Mouse (Mus musculus): ENCODE data around the gene Gm27029.
"Not testable (repeated sequence)": the region's sequence is repeated elsewhere in the genome, so short reads cannot be mapped to it uniquely, and the experiment has no call there.

The Gm27029 gene

GRCm38 (mm10) chr11:101457631-101458030 is 33.0 kb upstream of the Gm27029 start:
- DNase-seq (ENCODE audit: low spot score in 2 of 2) = no peak

GRCm38 (mm10) chr11:101455627-101456026 is 31.0 kb upstream of the Gm27029 start:
- DNase-seq (ENCODE audit: low spot score in 2 of 2) = no peak

- DNase-seq (ENCODE audit: low spot score in 2 of 2) = no peak
These were observed 30.1 kb upstream of the Gm27029 start for GRCm38 (mm10) chr11:101454702-101455101.

- no peak for DNase-seq (ENCODE audit: low spot score in 2 of 2)
These were observed 27.6 kb upstream of the Gm27029 start for GRCm38 (mm10) chr11:101452093-101452774.

GRCm38 (mm10) chr11:101451536-101451935 is 26.9 kb upstream of the Gm27029 start:
- DNase-seq (ENCODE audit: low spot score in 2 of 2) = no peak

- no peak for DNase-seq (ENCODE audit: low spot score in 2 of 2)
These were observed 25.8 kb upstream of the Gm27029 start for GRCm38 (mm10) chr11:101450394-101450793.

- DNase-seq (ENCODE audit: low spot score in 2 of 2) = not testable (repeated sequence)
These were observed 25.0 kb upstream of the Gm27029 start for GRCm38 (mm10) chr11:101449596-101449995.

GRCm38 (mm10) chr11:101448899-101449298 is 24.3 kb upstream of the Gm27029 start:
- DNase-seq (ENCODE audit: low spot score in 2 of 2) = no peak

- no peak for DNase-seq (ENCODE audit: low spot score in 2 of 2)
These were observed 23.7 kb upstream of the Gm27029 start, which contains the start of gene Ifi35 for GRCm38 (mm10) chr11:101448274-101448746. TSS of gene Ifi35 (plus strand) at chr11:101448407.

- DNase-seq (ENCODE audit: low spot score in 2 of 2) = no peak
These were observed 23.2 kb upstream of the Gm27029 start for GRCm38 (mm10) chr11:101447786-101448185.

GRCm38 (mm10) chr11:101446860-101447259 is 22.3 kb upstream of the Gm27029 start:
- DNase-seq (ENCODE audit: low spot score in 2 of 2) = not testable (repeated sequence)

- DNase-seq (ENCODE audit: low spot score in 2 of 2) = no peak
These were observed 21.7 kb upstream of the Gm27029 start for GRCm38 (mm10) chr11:101446319-101446718.

- DNase-seq (ENCODE audit: low spot score in 2 of 2) = no peak
These were observed 18.2 kb upstream of the Gm27029 start for GRCm38 (mm10) chr11:101442760-101443159.

- DNase-seq (ENCODE audit: low spot score in 2 of 2) = peak; percentile 89 to 95
These were observed 17.6 kb upstream of the Gm27029 start, which contains the start of gene Rpl27 for GRCm38 (mm10) chr11:101442127-101442693. TSS of gene Rpl27 (plus strand) at chr11:101442298.

- not testable (repeated sequence) for DNase-seq (ENCODE audit: low spot score in 2 of 2)
These were observed 17.0 kb upstream of the Gm27029 start for GRCm38 (mm10) chr11:101441450-101442126.

GRCm38 (mm10) chr11:101438006-101438405 is 13.4 kb upstream of the Gm27029 start:
- not testable (repeated sequence) for DNase-seq (ENCODE audit: low spot score in 2 of 2)

- DNase-seq (ENCODE audit: low spot score in 2 of 2) = no peak
These were observed 12.3 kb upstream of the Gm27029 start for GRCm38 (mm10) chr11:101436916-101437315.

GRCm38 (mm10) chr11:101435831-101436230 is 11.2 kb upstream of the Gm27029 start:
- no peak for DNase-seq (ENCODE audit: low spot score in 2 of 2)

- DNase-seq (ENCODE audit: low spot score in 2 of 2) = peak in 1 of 2 experiments; percentile 46
These were observed 8.8 kb upstream of the Gm27029 start for GRCm38 (mm10) chr11:101433396-101433795.

GRCm38 (mm10) chr11:101431327-101431726 is 6.7 kb upstream of the Gm27029 start:
- no peak for DNase-seq (ENCODE audit: low spot score in 2 of 2)

GRCm38 (mm10) chr11:101426165-101426564 is 1.6 kb upstream of the Gm27029 start:
- DNase-seq (ENCODE audit: low spot score in 2 of 2) = no peak

Measured in cerebellum, postnatal 4 days (tissue).